Mouse (Mus musculus) erythroid progenitor cell, adult 5-6 weeks (primary cell): ENCODE results near the gene Tjp1. TPM values are rescaled to one million over a fixed set of nuclear protein-coding genes. Genes with fewer than 3 reads are reported as not detected.

Experiments used
- ATAC-seq: replicated peaks from 2 replicates; pipeline ENCODE4 v1.8.0; 2016; ENCODE audit warnings: moderate number of reproducible peaks, mild to moderate bottlenecking, moderate TSS enrichment, inconsistent platforms; ENCODE audit not compliant: poor library complexity, low FRiP score, severe bottlenecking
- total RNA-seq, 2 experiments: library from RNA; stranded (forward) in 1 of 2; stranded (reverse) in 1 of 2; fragments of 150-400 nt in 1 of 2; fragments of 186-747, 209-891 nt in 1 of 2; gene quantifications; 2 replicates each; pipeline versions ENCODE4 v1.2.3 to v1.2.4; 2015 to 2017; ENCODE audit warnings: low replicate concordance in 2 of 2

Gene Tjp1
- total RNA-seq (2015; ENCODE audit: low replicate concordance): 5.4 and 5.8 TPM in 2 replicates
- 7.6 and 12.0 TPM in 2 replicates for total RNA-seq (2017; ENCODE audit: low replicate concordance)

DNA sequence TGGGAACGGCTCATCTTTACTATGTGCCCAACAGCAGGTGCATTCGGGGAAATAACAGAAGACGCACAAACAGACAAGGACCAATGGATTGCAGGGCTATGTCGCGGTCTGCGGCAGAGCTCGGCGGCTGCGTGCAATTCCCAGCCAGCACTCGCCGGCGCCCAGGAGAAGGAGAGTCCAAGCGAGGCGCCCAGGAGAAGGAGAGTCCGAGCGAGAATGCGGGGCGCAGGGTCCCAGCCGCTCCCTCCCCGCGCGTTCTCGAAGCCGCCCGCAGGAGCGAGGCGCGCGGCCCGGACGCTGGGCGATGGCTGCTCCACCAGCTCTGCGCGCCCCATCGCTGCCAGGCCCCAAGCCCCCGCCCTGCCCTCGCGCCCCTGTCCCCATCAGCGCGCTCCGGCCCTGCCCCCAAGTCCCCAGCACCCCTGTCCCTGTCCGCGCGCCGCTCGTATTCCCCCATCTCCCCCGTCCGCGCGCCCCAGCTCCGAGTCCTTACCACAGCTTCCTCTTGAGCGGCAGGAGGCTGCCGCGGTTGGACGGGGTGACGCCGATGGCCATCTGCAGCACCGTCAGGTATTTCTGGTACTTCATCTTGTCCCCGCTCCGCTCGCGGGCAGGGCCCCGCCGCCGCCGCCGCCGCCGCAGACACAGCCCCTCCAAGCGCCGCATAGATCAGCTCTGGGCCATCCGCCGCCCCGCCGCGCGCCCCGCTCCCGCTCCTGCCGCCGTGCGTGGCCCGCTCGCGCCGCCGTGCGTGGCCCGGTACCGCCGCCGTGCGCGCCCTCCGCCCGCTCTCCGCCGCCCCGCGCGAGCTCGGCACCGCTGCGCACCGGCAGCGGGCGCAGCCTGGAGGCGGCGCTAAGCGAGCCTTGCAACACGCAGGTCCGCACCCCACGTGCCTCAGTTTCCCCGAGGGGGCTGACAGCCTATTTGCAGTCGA lies at the start of gene Tjp1:
Gene Tjp1, minus strand, starts transcription at position 711 of the 937 bp plus-strand sequence.
- ATAC-seq: no peak

DNA sequence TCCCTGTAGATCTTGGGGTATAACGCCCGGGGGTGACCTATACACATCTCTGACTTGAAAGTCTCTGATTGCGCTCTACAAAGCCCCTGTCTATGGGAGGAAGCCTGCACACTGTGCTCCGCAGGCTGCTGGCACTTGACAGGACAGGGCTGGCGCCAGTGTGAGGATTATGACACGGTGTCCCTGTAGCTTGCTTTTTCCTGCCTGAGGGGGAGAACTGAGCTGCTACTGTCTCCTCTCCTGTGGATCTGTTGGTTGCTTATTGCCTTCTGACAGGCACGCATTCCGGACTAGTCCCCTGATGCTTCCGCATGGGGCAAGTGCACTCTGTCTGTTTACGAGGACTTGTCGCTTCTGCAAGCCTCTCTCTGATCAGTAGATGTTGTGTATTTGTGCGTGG lies 49.5 kb upstream of the Tjp1 start:
- no peak for ATAC-seq

DNA sequence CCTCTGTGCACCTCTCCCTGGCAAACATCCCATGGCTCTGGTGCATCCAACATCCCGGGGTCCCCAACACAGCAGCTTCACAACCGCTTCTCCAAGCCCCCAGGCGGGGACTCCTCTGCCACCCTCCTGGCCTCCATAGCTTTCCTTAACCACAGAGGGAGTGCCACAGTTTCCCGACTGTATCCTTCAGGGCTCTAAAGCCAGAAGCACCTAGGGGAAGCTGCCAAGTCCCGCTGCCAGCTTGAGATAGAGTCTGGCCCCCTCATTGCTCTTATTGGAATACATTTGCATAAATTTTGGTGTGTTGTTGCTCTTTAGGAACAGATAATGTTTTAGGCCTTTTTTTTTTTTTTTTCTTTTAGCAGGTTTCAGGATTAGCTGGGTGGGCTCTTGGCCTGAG lies 45.1 kb upstream of the Tjp1 start:
- no peak for ATAC-seq

DNA sequence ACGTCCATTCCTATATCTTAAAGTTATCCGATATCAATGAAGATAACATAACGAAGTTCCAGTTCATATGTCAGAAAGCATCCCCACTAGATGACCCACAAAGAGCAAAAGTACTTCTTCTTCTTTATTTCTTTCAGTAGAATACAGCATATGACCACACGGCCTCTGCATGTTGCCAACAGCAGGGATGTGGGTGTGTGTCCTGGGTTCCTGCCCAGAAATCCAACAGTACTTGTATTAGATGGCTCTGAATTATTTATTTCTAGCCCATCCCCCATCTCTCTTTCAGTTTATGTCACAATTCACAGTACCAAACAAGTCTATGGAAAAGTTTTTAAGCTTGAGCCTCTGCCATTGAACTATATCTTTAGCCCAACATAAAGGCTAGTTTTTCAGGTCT lies 43.1 kb upstream of the Tjp1 start:
- no peak for ATAC-seq

DNA sequence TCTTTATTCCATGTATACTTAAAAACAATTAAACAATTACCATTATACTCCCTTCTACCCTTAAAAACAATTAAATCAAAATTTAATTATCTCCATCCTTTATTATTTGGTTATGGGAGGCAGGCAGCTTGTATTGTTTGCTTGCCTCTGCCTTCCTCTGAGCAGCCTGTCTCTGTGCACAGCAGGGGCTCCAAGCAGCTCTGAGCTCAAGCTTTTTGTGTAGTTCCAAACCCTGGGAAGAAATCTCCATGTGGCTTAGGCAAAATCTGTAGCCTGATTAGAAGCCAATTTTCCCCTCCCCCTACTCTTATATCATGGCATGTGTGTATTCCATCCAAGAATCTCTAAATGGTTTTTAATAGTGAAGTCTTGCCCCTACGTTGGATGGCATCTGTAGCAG lies 28.4 kb upstream of the Tjp1 start:
- no peak for ATAC-seq

DNA sequence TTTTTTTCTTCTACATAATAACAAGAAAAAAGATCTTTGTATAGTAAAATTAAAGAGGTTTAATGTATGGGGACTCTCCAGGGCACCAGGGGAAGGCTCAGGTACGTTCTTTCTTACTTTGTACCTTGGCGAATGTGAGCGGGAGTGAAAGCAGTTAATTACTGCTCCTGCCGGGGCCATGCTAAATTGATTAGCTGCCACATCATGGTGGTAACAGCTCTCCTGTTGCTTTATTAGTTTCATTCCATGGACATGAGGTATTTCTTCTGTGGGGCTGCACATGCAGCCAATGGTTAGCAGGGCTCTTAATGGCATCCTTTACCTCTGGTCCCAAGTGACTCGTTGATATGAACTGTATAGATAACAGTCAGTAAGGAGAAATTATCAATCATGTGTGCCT lies 18.2 kb upstream of the Tjp1 start:
- no peak for ATAC-seq

DNA sequence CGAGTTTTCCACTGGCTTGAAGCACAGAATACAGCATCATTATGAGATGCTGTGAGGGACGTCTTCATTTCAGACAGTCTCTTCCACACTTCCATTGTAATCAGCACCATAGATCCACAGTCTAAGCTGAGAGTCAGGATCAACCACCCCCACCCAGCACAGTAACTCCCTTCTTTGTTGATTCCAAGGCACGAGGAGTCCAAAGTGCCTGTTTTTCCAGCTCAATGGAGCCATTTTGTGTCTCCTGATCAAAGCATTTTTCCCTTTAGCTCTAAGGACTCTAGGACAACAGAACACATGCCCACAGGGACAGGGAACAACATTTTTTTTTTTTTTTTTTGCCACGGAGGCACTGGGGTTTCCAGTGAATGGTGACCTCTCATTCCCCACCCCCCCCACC lies 5.1 kb upstream of the Tjp1 start:
- ATAC-seq: no peak

DNA sequence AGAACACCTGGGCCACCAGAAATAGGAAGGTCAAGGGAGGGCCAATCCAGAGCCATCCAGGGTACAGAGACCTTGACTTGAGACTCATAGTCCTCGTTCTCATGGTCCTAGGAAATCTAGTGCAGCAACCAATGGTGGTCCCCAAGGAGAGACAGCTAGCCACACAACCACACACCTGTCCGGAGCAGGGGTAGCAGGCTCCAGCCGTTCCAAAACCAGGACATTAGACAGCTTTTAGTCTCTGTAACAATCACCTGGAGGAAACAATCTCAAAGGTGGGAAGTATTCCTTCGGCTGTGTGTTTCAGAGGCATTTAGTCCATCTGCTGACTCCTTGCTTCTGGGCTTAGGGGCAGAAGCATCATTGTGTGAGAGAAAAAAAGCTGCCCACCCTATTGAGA lies 4.5 kb downstream of the Tjp1 start:
- no peak for ATAC-seq

DNA sequence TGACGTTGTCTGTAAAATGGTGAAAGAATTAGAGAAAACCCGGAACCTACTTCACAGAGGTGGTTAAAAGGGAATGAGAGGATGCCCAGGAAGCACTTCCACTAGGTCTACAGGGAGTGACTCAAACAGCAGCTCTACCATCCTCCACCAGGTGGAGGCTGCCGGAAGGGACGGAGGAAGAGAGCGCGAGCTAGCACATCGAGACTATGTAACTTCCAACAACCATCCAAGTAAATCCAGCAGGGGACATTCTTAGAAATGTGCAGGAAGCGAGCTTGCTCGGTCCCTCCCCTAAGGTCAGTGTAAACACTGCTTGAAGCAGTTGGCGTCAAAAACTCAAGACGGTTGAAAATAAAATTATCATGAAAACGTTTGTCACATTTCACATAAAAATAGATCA lies 5.1 kb downstream of the Tjp1 start:
- ATAC-seq: no peak

DNA sequence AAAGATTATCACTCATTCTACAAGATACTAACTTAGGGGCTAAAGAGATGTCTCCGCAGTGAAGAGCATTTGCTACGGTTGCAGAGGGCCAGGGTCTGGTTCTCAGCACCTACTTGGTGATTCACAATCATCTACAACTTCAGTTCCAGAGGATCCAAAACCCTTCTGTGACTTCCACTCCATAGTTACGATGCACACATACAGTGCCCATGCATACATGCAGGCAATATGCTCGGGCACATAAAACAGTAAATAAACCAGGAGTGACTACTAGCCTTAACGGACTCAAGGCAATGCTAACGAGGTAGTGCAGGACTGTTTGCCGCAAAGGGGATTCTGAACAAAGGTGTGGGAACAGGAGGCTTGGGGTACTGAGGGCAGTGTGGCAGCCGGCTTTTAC lies 7.0 kb downstream of the Tjp1 start:
- ATAC-seq: no peak

DNA sequence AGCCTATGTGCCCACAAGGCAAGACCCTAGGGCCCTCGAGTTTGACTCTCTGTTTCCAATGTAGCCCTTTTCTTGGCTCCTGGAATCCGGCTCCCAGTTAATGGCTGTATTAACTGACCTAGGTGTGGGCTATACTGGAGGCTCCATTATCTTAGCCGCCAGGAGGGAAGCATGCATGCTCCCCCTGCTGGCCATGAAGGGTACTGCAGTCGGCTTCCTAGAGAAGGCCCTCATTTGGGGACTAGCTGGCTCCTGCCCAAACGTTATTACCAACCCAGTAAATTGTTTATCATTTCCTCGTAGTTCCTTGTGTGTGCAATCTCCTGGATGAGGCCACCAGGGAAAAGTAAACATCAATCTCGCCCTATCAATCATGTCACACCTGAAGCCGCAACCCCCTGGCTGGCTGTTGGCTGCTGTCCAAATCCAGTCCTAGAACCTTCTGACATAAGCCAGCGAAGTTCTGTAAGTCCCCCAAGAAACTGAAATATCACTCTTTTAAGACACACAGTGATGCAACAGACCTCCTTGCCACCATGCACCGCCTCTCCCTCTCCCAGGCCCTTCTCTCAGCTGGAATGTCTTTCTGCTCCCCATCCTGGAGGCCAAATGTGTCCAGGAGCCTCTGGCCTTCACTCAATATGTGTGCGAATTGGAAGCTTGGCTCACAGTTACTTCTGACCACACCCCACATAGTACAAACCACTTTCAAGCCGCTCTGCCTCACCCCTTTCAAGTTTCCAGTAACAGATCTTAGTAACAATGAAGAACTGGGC lies 7.6 kb downstream of the Tjp1 start:
- peak; percentile 49; the same call in 1 of the 2 replicates for ATAC-seq

DNA sequence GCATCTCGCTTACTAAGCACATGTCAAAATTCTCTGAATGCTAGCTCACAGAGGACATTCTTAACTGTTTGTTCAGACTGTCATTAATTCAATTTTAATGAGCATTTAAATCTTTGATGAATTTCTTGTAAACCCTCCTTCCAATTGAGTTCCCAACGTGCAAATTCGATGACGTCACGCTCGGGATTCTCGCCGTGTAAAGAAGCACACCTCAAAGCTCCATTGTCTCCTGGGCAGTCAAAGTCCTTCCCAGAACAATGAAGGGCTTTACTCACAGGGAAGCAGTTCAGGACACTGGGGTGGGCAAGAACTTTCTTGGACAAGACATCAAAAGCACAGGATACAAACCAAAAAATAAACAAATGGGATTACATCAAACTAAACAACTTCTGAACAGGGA lies 10.7 kb downstream of the Tjp1 start:
- ATAC-seq: no peak

DNA sequence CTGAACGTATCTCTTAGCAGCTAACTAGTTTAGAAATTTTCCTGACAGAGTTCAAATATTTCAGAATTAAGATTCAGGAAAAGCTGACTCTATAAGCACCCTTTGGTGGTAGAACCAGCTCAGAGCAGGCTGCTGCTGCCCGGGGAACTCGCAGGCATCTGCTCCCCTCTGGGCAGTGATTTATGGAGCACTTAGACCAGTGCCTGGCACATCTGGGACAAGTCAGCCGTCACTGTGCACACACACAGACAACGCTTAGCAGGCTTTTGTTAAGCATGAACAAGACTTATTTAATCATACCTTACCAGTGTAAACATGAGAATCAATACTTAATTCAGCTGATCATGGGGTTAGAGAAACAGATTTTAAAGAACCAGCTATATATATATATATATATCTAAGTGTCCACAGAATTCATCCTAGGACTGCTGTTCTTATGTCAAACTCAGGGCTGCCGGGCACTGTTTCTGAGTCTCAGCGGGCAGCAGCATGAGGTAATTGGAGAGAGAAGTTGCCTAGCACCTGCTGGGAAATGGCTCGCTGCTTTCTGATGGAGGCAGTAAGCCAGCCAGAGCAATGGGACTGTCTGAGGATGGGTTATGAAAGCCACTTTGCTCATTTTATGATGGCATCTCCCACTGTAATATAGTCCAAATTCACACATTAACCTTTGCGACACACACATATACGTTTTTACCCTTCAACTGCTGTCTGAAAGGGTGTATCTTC lies 14.0 kb downstream of the Tjp1 start:
- no peak for ATAC-seq

DNA sequence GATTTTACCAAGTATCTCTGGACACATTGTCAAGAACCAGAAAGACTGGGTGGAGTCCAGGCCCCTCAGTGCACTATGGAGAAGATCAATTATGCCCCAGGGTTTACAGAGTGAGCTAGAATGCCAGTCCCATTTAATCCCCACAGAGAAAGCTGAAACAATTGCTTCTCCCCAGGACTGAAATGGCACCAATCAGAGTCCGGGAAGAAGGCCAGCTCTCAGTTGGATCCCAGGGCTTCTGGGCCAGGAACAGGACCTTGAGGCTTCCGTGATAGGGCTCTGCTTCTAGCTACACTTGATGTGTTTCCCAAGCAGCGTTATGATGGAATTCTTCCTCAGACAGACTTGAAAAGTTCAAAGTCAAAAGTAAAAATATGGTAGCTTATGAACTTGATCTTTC lies 18.2 kb downstream of the Tjp1 start:
- ATAC-seq: no peak

DNA sequence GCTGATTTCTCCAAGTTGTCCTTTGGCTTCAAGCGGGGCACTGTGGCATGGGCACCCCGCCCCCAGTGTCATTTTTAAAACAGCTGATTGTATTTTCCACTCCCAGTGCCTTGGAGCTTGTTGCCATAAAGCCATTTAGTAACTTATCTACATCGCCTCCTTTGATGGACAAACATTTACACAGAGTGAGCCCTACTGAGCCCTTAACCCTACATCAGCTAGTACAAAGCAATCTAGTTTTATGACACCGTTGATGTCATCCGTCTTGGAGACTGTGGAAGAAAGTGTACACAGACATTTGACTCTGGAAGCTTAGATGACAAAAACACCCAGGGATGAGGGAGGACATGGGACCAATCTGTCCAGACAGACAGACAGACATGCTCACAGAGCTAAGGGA lies 20.2 kb downstream of the Tjp1 start:
- no peak for ATAC-seq

DNA sequence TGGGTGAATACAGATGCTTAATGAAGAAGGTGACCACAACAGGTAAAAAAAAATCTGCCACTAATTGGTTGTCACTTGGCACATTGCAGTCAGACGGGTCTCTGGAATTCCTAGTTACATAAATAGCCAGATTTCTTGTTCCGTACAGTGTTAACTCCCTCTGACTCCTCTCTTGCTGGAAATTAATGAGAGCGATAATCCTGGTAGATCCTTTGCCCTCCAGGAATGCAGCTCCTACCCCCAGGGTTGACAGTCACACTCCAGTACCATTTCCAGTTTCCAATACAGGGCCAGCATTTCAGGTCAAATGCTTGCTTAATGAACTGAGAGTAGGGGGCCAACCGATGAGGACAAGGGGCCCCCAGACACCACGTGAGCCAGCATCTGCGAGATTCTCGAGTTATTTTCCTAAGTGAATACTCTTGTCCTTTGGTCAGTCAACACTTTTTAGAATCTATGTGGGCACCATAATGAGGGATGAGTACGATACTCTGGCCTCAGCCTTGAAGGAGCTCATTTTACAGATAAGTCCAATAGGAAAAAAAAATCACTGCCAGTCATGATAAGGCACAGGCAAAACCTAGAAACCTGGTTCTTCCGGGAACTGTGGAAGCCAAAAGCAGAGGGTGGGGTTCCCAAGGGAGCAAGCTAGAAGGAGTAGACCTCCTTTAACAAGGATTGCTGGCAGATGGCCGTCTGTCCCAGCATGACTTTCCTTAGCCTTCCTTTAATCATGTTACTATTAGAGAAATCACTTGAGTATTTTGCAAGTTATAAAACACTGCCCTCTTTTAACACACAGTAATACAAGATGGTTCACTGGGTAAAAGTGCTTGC lies 24.9 kb downstream of the Tjp1 start:
- no peak for ATAC-seq

DNA sequence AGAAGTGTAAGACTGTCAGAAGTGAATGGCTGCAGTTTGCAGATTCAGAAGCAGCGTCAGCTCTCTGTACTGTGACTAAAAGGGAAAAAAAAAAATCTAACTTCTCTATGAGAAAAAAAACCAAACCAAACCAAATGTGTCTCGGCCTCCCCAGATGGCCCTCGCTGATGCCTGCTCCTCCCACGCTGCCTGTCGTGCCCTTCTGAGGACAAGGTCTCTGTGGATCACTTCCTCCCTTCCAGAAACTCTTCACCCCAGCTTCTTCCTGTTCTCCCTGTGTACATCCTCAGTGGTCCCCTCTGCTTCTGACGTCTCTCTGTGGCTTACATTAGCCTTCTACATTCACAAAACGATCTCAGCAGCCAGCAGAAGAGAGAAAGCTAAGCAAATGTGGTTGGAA lies 26.8 kb downstream of the Tjp1 start:
- ATAC-seq: no peak

DNA sequence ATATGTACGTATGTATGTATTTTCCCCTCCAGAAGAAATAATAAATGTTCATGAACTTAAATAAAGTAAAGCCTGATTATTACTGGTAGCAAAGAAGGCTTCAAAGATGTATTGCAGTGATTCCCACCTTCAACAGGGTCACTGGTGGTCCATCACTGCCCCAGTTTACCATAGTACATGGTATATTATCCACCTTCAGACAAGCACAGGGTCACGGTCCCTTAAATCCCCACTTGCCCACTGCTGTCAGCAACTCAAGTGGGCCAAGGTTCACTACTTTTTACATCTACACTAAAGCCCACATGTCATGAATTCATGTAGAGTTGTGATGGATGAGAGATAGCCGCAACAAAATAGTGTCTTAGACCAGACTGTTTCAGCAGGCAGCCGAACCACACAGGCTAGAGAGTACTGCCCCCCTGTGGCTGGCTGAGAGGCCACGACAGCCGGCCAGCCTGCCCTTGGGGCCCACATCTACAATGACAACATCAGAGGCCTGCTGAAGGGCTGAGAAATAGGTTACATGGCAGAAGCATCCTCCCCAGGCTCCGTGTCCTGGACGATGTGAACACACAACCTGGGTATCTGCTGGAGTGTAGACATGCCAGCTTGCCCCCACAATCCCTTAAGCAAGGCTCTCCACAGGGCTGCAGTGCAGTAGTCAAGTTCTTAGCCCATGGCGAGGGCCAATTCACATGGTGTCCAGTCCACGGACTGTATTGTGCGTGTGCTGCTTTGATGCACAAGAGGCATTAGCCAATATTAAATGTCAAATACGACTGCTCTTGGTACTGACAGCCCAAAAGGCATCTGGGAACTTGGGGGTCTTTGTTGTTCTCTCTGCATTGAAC lies 29.6 kb downstream of the Tjp1 start:
- no peak for ATAC-seq

DNA sequence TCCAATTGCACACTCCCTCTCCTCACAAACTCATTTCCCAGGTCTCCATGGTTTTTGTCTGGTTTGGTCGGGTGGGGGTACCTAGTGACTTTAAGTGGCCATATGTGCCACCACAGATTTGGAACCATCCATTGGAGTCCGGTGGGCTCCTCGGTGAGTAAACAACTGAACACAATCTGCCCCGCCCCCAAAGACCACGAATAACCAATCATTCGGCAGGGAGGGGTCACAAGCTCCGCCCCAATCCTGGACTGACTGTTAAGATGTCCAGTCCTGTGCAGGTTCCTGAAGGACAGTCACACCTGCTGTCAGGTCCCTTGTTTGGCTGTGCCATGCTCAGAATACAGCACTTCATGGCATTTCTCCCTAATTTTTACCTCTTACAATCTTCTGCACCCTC lies 37.1 kb downstream of the Tjp1 start:
- no peak for ATAC-seq
